Mouse (Mus musculus): ENCODE results near the gene Gm20547.

DNA sequence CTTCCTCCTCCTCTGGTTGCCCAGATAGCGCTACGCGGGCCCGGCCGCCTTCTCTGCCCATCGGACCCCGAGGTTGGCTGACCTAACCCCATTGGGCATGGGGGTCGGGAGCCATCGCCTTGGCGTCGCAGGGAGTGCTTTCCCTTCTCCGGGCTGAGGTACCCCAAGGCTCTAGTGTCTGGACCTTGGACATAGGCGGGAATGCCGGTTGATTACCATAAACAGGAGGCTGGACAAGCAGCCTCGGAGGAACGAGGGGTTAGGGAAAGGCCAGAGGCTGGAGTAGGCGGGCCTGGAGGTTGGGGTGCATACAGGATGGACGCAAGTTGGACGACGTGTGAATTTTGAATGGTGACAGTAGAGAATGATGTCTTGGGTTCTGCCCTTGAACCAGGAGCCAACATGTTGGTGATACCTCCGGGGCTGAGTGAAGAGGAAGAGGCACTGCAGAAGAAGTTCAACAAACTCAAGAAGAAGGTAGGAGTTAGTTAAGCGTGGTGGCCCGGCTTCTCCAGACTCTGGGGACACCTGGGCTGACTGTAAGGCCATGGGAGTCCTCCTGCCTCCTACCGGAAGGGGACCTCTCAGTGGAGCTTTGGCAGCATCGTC lies 31.2 kb downstream of the Gm20547 start:
- TF ChIP-seq CTCF (IDR thresholded peaks at IDR 0.05; ENCODE audit: borderline replicate concordance, control insufficient read depth, extremely low read depth, insufficient read depth, low read length, poor library complexity) (peak; percentile 26; the same call in 1 of the 2 replicates), POLR2A (IDR thresholded peaks at IDR 0.05; ENCODE audit: control insufficient read depth, extremely low read depth, insufficient read depth, low read length, poor library complexity) (0 out of 2 replicates have a peak, but pooled peaks have one; percentile 2)
